Mouse (Mus musculus) stomach, embryonic 15.5 days (tissue): Measurements from ENCODE around the gene Zdhhc14. TPM values are rescaled to one million over a fixed set of nuclear protein-coding genes. Genes with fewer than 3 reads are reported as not detected.

Experiments used
- ATAC-seq: fragments of 200-750 bp; cut with Nextera tagmentation; 2 replicates; pipeline ENCODE4 v1.8.0; 2017; ENCODE audit warnings: low read depth, moderate number of reproducible peaks, moderate TSS enrichment; ENCODE audit not compliant: insufficient read depth, low FRiP score
- H3K27ac ChIP-seq: fragments of 300-500 bp; sonication (generic); 2 replicates; pipeline ENCODE4 v1.5.1; 2015; ENCODE audit warnings: mild to moderate bottlenecking, inconsistent platforms
- H3K27me3 ChIP-seq: fragments of 300-500 bp; sonication (generic); replicated peaks from 2 replicates; pipeline ENCODE4 v1.6.1; 2015; ENCODE audit warnings: inconsistent platforms
- H3K36me3 ChIP-seq: fragments of 300-500 bp; sonication (generic); 2 replicates; pipeline ENCODE4 v1.6.1; 2015; ENCODE audit warnings: inconsistent platforms
- H3K4me1 ChIP-seq: fragments of 300-500 bp; sonication (generic); 2 replicates; pipeline ENCODE4 v1.6.1; 2015; ENCODE audit warnings: inconsistent platforms
- H3K4me2 ChIP-seq: fragments of 300-500 bp; sonication (generic); 2 replicates; pipeline ENCODE4 v1.6.1; 2015; ENCODE audit warnings: mild to moderate bottlenecking, inconsistent platforms
- H3K4me3 ChIP-seq: fragments of 300-500 bp; sonication (generic); replicated peaks from 2 replicates; pipeline ENCODE4 v1.5.1; 2015; ENCODE audit warnings: inconsistent platforms
- H3K9ac ChIP-seq: fragments of 300-500 bp; sonication (generic); 2 replicates; pipeline ENCODE4 v1.6.1; 2015; ENCODE audit warnings: inconsistent platforms
- H3K9me3 ChIP-seq: fragments of 300-500 bp; sonication (generic); 2 replicates; pipeline ENCODE4 v1.6.1; 2016; ENCODE audit warnings: inconsistent platforms
- WGBS: fragments of 180-500 bp; shearing (Covaris S2); methylation state at CpG from one replicate; pipeline ENCODE4 v1.1.7; 2015; 5-methylcytosine and 5-hydroxymethylcytosine counted together
- polyA plus RNA-seq: library from polyadenylated mRNA; unstranded; fragments of >200 nt; fragmentation: Nextera tagmentation; extraction: Ambion mirVana; gene quantifications from 2 replicates; pipeline ENCODE4 v1.2.1, GENCODE M21; 2015

Zdhhc14 gene
- polyA plus RNA-seq, 1 experiment from 2014 or later: 4.2 TPM

DNA sequence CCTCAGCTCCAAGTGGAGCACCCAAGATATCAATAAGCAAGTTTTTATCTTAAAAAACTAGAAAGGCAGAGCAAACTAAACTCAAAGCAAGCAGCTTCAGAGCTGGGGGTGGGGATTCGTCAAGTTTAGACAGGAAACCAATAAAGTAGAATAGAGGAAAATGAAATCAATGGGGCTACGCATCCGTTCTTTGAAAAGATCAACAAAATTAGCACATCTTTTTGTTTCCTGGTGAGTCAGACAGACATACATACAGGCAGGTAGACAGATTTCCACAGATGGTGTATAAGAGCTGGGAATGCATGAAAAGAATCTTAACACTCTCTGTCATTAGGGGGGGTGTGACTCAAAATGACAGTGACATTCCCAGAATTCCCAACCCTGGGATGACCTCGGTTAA is 159.2 kb downstream of the Zdhhc14 start:
- Histone ChIP-seq H3K4me1 (no peaks in the 10 kb centered on the region), H3K36me3 (no peaks in the 10 kb centered on the region), H3K9me3 (no peaks in the 10 kb centered on the region), H3K27ac (no peak overlapping the region), H3K4me2 (no peak overlapping the region), H3K9ac (no peak overlapping the region), H3K27me3 (no peaks in the 10 kb centered on the region), H3K4me3 (no peak overlapping the region)
- WGBS: 71% methylated on average over 4 of the region's 4 CpGs
- ATAC-seq: no peak

DNA sequence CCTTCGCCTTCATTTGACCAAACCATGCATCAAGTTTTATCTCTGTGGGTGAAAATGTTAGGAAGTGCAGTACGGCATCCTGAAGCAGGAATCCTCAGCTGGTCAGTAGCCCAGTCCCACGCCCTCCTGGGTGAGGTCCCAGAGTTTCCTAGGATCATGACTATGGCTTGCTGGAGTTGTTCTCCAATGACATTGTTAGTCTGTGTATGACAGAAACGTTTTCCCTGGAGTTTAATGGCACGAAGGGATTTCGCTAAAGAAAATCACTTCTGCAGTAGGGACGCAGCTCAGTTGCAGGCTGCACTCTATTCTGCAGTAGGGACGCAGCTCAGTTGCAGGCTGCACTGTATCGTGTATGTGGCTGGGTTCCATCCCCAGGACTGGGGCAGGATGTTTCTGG is 161.6 kb downstream of the Zdhhc14 start:
- ATAC-seq: no peak
- Histone ChIP-seq H3K27ac (no peak overlapping the region), H3K4me3 (no peak overlapping the region), H3K9me3 (no peaks in the 10 kb centered on the region), H3K4me1 (no peaks in the 10 kb centered on the region), H3K9ac (no peak overlapping the region), H3K27me3 (no peaks in the 10 kb centered on the region), H3K36me3 (no peaks in the 10 kb centered on the region), H3K4me2 (no peak overlapping the region)
- 83% methylated on average over 9 of the region's 9 CpGs for WGBS

DNA sequence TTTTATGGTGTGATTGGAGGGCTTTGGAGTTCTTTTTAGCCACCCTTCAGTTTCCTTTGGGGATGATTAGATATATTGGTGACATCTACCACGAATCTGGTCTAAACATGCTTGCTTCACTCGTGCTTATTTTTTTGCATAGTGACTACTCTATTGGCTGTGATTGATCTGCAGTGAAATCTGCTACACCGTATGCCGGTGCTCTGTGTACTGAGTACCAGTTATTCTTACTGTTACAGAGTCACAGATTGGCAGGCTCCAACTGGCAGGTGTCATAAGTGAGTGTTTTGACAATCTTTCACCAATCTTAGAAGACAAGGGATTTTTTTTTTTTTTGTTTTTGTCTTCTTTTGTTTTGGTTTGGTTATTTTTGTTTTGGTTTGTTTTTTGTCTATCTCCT is 163.2 kb downstream of the Zdhhc14 start:
- Histone ChIP-seq H3K4me2 (no peak overlapping the region), H3K4me1 (no peaks in the 10 kb centered on the region), H3K27me3 (no peaks in the 10 kb centered on the region), H3K4me3 (no peak overlapping the region), H3K36me3 (no peaks in the 10 kb centered on the region), H3K9ac (no peak overlapping the region), H3K9me3 (no peaks in the 10 kb centered on the region), H3K27ac (no peak overlapping the region)
- no peak for ATAC-seq
- WGBS: 92% methylated on average over 4 of the region's 4 CpGs

DNA sequence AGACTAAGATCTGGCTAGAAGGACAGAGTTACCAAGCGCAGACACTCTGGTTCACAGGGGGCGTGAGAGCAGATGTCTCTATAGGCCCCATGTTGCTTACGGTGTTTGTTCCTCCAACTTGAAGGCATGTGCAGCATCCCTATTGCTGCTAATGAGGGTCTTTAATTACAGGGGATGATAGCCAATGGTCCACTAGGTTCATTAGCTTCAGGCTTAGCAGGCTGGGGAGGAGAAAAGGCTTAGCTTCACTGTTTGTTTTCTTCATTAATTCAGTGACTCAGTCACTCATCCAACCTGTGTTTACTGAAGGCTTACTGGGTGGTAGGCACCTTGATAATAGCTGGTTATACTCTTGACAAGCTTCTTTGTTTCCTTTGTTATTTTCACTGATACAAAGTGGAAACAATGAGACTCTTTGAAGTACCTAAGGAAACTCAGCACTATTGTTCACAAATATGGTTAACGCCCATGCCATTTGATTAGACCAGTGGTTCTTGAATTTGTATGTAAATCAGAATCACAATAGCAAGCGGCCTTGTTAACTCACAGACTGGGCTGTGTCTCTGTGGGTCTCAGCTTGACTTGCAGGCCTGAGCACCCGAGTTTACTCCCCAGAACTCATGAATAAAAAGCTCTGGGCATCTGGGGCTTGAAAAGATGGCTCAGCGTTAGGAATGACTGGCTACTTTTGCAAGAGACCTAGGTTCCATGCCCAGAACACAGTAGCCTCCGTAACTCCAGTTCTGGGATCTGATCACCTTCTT is 168.1 kb downstream of the Zdhhc14 start:
- H3K36me3 ChIP-seq: no peaks in the 10 kb centered on the region
- no peak overlapping the region for H3K4me2 ChIP-seq
- no peak overlapping the region for H3K27ac ChIP-seq
- no peaks in the 10 kb centered on the region for H3K27me3 ChIP-seq
- WGBS: 63% methylated on average over 8 of the region's 8 CpGs
- no peaks in the 10 kb centered on the region for H3K9me3 ChIP-seq
- H3K4me3 ChIP-seq: no peak overlapping the region
- no peak overlapping the region for H3K9ac ChIP-seq
- no peak for ATAC-seq
- H3K4me1 ChIP-seq: no peaks in the 10 kb centered on the region

DNA sequence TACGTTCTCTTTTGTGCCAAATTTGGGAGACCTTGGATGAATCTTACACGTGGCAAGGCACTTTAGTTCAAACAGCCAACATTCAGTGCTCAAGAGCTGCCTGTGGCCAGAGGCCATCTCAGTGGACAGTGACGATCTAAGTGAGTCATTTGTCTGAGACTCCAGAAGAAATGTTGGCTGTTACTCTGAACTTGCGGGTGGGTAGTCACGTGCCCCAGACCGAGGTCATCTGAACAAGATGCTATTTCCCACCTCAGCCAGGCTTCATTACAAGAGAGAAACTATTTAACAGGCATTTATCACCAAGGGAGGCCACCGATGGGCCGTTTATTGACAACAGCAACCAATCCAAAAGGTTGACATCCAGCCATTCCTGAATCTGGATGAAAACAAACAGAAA is 174.3 kb downstream of the Zdhhc14 start:
- no peaks in the 10 kb centered on the region for H3K9me3 ChIP-seq
- no peaks in the 10 kb centered on the region for H3K36me3 ChIP-seq
- H3K4me3 ChIP-seq: no peak overlapping the region
- H3K4me1 ChIP-seq: no peaks in the 10 kb centered on the region
- 72% methylated on average over 8 of the region's 8 CpGs for WGBS
- H3K4me2 ChIP-seq: no peak overlapping the region
- no peak for ATAC-seq
- no peaks in the 10 kb centered on the region for H3K27me3 ChIP-seq
- no peak overlapping the region for H3K27ac ChIP-seq
- no peak overlapping the region for H3K9ac ChIP-seq

DNA sequence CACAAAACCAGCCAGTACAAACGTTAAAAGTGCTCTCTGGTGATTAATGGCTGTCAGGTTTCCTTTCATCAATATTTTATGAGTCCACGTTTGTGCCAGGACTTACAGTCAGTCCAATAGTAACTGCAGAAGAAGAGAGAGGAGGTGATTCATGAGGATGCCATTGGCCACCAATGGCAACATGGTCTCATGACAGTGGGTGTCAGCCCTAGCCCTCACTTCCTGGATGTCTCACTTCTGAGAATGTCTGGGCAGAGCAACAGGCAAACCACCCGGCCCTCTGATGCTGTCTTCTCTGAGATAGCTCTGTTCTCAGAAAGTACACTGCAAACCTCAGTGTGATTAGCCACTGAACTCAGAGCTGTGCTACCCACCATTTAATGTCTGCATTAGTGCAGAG is 176.1 kb downstream of the Zdhhc14 start:
- H3K9ac ChIP-seq: no peak overlapping the region
- no peak overlapping the region for H3K27ac ChIP-seq
- ATAC-seq: no peak
- no peak overlapping the region for H3K4me3 ChIP-seq
- no peaks in the 10 kb centered on the region for H3K27me3 ChIP-seq
- H3K9me3 ChIP-seq: no peaks in the 10 kb centered on the region
- H3K36me3 ChIP-seq: no peaks in the 10 kb centered on the region
- WGBS: 37% methylated on average over 3 of the region's 3 CpGs
- no peak overlapping the region for H3K4me2 ChIP-seq
- no peaks in the 10 kb centered on the region for H3K4me1 ChIP-seq

DNA sequence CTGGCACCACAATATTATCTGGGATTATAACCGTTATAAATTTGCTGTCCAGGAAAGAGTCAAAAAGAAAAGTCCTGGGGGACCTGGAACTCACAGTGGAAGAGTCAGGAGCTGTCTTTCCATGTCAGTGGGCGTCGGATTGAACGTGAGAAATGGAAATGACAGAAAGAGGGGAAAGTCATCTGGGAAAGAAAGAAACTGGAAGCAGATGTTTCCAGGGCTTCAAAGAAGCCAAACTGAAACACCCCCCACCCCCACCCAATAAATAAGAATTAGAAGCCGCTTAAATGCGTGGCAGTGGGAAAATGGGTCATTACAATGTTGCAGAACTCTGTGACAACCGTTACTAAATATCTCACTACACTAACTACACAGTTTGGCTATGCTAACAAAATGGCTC is 176.6 kb downstream of the Zdhhc14 start:
- Histone ChIP-seq H3K27ac (no peak overlapping the region), H3K27me3 (no peaks in the 10 kb centered on the region), H3K36me3 (no peaks in the 10 kb centered on the region), H3K9ac (no peak overlapping the region), H3K4me2 (no peak overlapping the region), H3K9me3 (no peaks in the 10 kb centered on the region), H3K4me1 (no peaks in the 10 kb centered on the region), H3K4me3 (no peak overlapping the region)
- no peak for ATAC-seq
- 77% methylated on average over 7 of the region's 7 CpGs for WGBS

DNA sequence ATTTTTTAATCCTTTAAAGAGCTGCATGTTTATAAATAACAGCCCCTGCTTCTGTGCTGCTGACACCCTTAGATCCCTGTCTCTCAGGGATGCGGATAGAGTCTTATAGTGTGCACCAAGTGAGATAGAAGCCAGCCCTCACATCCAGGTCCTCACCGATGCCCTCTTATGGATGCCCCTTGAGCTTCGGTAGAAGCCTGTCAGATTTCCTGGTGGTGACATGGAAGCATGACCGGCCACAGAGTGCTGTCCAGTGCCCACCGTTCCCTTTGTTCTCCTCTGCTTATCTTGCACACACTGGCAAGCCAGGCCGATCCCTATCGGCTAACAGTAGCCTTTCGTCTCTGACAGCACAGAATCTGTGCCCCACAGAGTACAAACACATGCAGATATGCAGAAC is 183.6 kb downstream of the Zdhhc14 start:
- no peak overlapping the region for H3K4me2 ChIP-seq

DNA sequence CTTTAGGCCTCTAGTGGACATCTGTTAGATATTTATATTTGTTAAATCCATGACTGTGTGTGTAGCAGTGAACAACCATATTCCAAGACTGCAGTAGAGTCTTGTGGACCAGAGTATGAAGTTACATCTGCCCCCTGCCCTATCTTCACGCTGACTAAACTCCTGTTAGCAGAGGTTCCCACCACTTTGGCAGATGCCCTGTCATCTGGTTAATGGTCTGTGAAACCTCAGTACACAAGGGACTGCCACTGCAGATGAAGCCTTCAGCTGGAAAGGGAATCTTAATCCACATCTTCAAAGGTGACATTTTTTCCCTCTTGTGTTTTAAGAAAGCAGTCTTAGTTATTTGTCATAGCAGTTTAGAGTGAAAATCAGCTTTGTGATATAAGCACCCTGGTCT is 187.0 kb downstream of the Zdhhc14 start:
- no peak overlapping the region for H3K4me2 ChIP-seq
- no peak overlapping the region for H3K27ac ChIP-seq
- no peak overlapping the region for H3K9ac ChIP-seq
- H3K4me3 ChIP-seq: no peak overlapping the region
- H3K4me1 ChIP-seq: no peaks in the 10 kb centered on the region
- no peaks in the 10 kb centered on the region for H3K36me3 ChIP-seq
- no peaks in the 10 kb centered on the region for H3K27me3 ChIP-seq
- ATAC-seq: no peak
- H3K9me3 ChIP-seq: no peaks in the 10 kb centered on the region
- 39% methylated on average over 1 of the region's 1 CpGs for WGBS

More for the DNA sequence above, 183.6 kb downstream of the Zdhhc14 start:
- Histone ChIP-seq H3K9me3 (no peaks in the 10 kb centered on the region), H3K27me3 (no peaks in the 10 kb centered on the region), H3K9ac (no peak overlapping the region), H3K4me3 (no peak overlapping the region), H3K4me1 (no peaks in the 10 kb centered on the region), H3K27ac (no peak overlapping the region), H3K36me3 (no peaks in the 10 kb centered on the region)
- ATAC-seq: no peak
- 63% methylated on average over 8 of the region's 8 CpGs for WGBS

DNA sequence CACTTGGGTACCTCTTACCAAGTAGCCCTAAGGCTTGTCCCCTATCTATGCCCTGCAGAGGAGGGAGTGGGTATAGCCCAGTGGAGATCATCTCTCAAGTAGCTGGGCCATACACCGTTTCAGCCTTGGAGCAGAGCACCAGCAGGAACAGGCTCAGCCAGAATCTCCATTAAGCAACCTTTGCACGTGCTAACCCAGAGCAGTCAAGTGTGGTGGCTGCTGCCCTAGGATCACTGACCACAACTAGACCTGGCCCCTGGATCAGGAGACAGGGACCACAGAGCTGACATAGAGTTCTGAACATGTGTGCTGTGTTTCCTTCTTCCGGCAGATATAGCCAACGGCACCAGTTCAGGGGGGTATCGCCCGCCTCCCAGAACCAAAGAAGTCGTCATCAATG is 193.0 kb downstream of the Zdhhc14 start:
- Histone ChIP-seq H3K9ac (no peak overlapping the region), H3K36me3 (no peaks in the 10 kb centered on the region), H3K4me2 (no peak overlapping the region), H3K4me1 (no peaks in the 10 kb centered on the region), H3K9me3 (no peaks in the 10 kb centered on the region), H3K27ac (no peak overlapping the region), H3K4me3 (no peak overlapping the region), H3K27me3 (no peaks in the 10 kb centered on the region)
- ATAC-seq: no peak
- WGBS: 92% methylated on average over 7 of the region's 7 CpGs

DNA sequence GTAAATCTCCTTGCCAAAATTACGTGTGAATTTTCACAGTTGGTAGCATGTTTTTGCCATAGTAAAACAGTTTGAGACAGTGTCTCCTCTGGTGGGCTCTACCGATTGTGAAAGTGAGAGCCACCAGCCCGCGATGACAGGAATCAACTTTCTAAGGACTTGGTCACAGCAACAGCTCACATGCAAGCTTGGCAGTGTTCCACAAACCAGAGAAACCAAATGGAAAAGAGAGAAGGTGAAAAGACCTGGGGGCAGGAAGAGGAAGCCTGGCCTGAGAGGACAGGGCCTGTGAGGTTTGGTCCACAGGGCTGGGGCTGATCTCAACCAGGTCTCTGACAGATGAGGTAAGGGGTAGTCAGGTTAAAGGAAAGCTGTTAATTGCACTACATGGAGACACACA is 195.5 kb downstream of the Zdhhc14 start:
- 83% methylated on average over 4 of the region's 4 CpGs for WGBS
- H3K27me3 ChIP-seq: no peaks in the 10 kb centered on the region
- H3K4me3 ChIP-seq: no peak overlapping the region
- H3K36me3 ChIP-seq: no peaks in the 10 kb centered on the region
- no peak overlapping the region for H3K9ac ChIP-seq
- no peaks in the 10 kb centered on the region for H3K9me3 ChIP-seq
- H3K27ac ChIP-seq: no peak overlapping the region
- ATAC-seq: no peak
- H3K4me2 ChIP-seq: no peak overlapping the region
- no peaks in the 10 kb centered on the region for H3K4me1 ChIP-seq

DNA sequence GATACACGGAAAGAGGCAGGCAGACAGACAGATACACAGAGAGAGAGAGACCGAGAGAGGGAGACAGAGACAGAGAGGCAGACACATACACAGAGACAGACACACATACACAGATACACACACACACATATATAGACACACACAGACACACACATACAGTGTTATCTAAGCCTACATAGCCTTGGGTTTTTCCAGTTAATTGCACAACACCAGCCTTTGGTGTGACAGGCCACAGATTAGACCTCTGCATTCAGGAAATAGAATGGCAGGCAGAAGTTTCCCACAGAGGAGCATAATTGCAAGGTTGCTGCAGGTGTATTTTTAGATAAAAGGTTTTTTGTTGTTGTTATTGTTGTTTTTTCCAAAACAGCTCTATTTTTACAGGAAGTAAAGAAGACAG is 195.9 kb downstream of the Zdhhc14 start:
- ATAC-seq: no peak
- no peak overlapping the region for H3K9ac ChIP-seq
- no peaks in the 10 kb centered on the region for H3K9me3 ChIP-seq
- H3K4me3 ChIP-seq: no peak overlapping the region
- H3K27me3 ChIP-seq: no peaks in the 10 kb centered on the region
- WGBS: 81% methylated on average over 2 of the region's 2 CpGs
- no peak overlapping the region for H3K4me2 ChIP-seq
- no peaks in the 10 kb centered on the region for H3K36me3 ChIP-seq
- H3K27ac ChIP-seq: no peak overlapping the region
- no peaks in the 10 kb centered on the region for H3K4me1 ChIP-seq

DNA sequence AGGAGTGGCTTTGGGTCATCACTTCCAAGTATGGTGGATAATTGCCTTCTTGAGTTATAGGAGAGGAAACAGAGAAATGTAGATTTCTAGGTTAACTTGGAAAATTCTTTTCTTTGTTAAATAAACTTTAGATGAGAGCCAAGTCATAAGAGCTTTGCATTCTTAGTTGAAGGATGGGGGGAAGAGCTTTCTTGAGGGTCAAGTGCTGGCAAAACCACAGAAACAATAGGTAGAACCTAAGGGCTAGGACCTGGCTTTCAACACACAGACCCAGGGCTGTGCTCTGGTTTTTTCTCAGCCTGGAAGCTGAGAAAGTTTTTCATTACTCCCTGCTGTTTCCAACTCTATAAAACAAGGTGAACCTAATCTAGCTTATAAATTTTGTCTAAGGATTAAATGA is 196.3 kb downstream of the Zdhhc14 start:
- no peaks in the 10 kb centered on the region for H3K36me3 ChIP-seq
- no peaks in the 10 kb centered on the region for H3K9me3 ChIP-seq
- H3K9ac ChIP-seq: no peak overlapping the region
- no peak for ATAC-seq
- H3K4me2 ChIP-seq: no peak overlapping the region
- no peaks in the 10 kb centered on the region for H3K4me1 ChIP-seq
- no peaks in the 10 kb centered on the region for H3K27me3 ChIP-seq
- no peak overlapping the region for H3K4me3 ChIP-seq
- H3K27ac ChIP-seq: no peak overlapping the region
